Mouse (Mus musculus) thymus, postnatal 0 days (tissue): ENCODE data around the gene Samd14. TPM values are rescaled to one million over a fixed set of nuclear protein-coding genes. Genes with fewer than 3 reads are reported as not detected.
"Not testable (repeated sequence)": the region's sequence is repeated elsewhere in the genome, so short reads cannot be mapped to it uniquely, and the experiment has no call there.

ENCODE experiments used
- DNase-seq: peaks from one replicate; pipeline ENCODE4 v3.0.0-alpha.2; 2015; ENCODE audit warnings: low spot score
- polyA plus RNA-seq: library from polyadenylated mRNA; unstranded; fragments of >200 nt; fragmentation: Nextera tagmentation; extraction: Ambion mirVana; gene quantifications from 2 replicates; pipeline ENCODE4 v1.2.1, GENCODE M21; 2015

Gene Samd14
- polyA plus RNA-seq, 1 experiment from 2014 or later, result 6.7 TPM

DNA sequence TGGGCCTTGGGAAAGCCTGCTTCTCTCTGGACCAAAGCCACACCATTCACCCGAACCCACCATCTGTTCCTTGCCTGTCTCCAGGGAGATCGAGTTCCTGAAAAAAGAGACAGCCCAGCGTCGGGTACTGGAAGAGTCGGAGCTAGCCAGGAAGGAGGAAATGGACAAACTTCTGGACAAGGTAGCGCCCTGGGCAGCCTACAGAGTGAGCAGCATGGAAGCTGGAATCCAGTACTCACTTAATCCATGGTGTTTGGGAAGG, 4.8 kb upstream of the Samd14 start:
- no peak for DNase-seq

DNA sequence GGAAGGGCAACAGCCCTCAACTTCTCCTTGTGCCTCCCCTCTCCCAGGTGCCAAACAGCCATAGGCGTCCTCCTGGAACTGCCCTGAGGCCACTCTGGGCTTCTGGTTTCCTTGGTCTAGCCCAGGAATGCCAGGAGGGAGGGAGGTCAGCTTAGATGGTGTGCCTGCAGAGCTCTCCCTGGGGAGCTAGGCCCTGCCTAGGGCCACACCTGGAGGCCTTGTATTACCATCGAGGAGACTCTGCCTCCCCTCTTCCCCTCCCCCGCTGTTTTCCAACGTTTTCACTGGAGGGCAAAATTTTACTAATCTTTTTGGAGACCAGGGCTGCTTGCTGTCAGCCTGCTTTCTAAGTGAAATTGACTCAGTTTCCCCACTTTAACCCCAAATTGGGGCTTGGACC, 3.6 kb upstream of the Samd14 start:
- DNase-seq, result peak; percentile 3

DNA sequence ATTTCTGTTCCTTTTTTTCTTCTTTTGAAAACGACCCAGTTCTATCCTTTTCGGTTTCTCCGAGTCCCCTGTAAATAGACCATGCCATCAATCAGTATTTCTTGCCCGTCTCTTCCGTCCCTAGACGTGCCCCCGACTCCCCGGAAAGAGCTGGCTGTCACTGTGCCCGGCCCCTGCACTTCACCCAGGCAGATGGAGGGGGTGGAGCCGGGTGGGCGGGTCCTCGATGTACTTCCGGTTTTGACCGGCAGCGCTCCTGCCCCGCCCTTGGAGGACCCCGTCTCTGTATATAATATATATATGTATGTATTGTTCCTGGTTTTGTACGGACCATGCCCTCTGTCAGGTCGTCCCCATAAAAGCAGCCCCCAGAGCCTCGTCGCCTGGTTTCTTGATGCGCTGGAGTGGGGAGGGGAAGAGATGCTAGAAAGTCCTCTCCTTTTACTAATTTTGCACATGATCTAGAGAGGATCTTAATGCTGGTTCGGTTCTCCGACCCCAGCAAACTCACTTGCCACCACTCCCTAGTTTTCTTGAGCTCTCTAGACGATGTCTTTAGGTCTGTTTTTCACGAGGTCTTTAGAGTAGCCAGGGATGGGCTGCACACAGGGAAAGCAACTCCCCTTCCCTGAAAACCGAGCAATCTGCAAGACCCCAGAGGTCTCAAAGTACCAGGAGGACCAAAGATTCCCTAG, 3.0 kb upstream of the Samd14 start:
- peak; percentile 74 for DNase-seq

DNA sequence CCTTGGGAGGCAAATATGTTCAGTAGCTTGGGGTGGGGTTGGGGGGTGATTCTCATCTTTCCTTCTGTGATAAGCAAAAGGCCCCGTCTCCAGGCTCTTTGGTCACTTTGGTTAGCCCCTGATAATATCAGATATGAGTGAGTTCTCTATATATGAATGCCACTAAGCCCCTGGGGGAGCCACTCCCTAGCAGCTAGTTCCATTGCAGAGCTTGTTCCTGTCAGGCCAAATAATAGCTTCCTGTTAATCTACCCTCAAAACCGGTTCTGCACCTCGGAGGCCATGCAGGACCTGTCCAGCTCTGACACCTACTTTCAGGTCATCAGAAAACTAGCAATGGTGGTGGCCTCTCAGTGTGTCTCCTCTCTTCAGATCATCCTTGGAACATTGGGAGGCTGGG, 2.3 kb upstream of the Samd14 start:
- no peak for DNase-seq

DNA sequence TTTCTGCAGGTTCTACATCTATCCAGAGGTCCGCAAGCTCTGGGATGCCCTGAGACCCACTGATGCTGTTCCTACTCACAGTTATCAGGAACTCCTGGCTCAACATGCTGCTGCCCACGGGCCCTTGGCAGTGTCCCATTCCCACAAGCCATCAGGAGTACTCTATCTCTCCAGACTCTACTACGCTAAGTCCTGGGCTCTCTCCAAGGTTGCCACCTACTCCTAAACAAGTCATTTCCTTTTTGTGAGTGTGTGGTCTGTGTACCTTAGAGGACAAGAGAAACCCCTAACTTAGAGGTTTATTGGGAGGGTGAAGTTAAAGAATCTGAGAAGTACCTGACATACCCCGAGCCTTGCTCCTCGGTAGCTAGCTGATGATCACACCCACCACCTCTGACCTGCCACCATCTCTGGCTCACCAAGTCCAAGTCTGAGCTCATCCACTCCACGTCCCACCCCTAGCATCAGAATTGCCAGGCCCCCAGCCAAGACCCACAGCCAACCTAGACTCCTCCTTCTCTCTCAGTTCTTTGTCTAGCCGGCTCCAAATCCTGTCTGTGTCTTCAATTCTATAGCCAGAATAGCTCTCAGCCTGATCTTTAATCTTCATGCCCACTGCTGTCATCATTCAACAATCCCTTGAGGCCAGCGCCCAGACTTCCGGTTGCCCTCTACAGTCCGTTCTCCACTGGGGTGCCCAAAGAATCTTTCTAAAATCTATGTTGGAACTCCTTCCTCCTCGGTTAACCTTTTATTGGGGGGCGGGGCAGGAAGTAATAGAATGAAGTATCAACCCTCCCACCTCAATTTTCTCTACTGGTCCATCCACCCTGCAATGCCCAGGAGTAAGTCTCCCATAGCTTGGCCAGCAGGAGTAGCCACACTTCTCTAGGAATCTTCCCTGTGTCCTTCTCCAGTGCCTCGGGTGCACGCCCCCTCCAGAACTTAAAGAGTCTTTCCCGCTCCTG, 734 bp upstream of the Samd14 start:
- DNase-seq, result peak; percentile 2

GRCm38 (mm10) chr11:95010141-95010739, 561 bp downstream of the Samd14 start:
- no peak for DNase-seq

GRCm38 (mm10) chr11:95010841-95011403, 1.2 kb downstream of the Samd14 start:
- DNase-seq, result not testable (repeated sequence)

DNA sequence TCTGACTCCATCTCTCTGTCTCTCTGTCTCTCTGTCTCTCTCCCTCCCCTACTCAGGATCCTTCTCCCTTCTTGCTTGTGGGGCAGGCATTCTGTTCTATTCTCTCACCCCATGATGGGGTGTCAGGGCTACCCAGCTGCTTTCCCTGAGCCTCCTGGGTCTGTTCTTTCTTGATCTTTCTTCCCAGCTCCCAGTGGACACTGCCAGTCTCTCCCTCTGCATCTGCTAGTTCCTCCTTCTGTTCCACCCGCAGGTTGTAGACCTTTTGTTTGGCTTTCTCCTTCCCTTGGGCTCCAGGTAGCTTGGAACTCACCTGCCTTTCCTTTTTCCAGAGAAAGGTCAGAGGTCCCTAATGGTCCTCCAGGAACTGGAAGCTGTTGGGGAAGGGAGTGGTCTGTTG, 1.7 kb downstream of the Samd14 start:
- no peak for DNase-seq

DNA sequence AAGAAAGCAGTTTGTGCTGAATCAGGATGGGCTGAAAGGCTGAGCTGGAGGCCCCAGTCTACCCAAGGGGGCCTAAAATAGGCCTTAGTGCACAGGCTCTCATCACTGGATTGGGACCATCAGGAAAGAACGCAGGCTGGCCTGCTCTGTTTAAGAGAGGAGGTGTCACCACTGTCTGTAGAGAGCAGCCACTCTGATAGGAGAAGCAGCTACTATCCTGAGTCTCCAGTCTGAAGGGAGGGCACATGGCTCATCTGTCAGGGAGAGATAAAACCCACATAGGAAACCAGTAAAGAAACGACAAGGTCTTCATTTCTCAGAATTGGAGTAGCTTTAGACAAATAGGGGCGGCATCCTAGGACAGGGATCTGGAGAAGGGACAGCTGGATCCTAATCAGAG, 2.4 kb downstream of the Samd14 start:
- no peak for DNase-seq

- no peak for DNase-seq
Observed at GRCm38 (mm10) chr11:95012487-95012886, 2.8 kb downstream of the Samd14 start.

GRCm38 (mm10) chr11:95015484-95015883, 5.8 kb downstream of the Samd14 start:
- no peak for DNase-seq

GRCm38 (mm10) chr11:95022237-95022992, 12.7 kb downstream of the Samd14 start:
- no peak for DNase-seq

- no peak for DNase-seq
Observed at GRCm38 (mm10) chr11:95023481-95023880, 13.8 kb downstream of the Samd14 start.

DNA sequence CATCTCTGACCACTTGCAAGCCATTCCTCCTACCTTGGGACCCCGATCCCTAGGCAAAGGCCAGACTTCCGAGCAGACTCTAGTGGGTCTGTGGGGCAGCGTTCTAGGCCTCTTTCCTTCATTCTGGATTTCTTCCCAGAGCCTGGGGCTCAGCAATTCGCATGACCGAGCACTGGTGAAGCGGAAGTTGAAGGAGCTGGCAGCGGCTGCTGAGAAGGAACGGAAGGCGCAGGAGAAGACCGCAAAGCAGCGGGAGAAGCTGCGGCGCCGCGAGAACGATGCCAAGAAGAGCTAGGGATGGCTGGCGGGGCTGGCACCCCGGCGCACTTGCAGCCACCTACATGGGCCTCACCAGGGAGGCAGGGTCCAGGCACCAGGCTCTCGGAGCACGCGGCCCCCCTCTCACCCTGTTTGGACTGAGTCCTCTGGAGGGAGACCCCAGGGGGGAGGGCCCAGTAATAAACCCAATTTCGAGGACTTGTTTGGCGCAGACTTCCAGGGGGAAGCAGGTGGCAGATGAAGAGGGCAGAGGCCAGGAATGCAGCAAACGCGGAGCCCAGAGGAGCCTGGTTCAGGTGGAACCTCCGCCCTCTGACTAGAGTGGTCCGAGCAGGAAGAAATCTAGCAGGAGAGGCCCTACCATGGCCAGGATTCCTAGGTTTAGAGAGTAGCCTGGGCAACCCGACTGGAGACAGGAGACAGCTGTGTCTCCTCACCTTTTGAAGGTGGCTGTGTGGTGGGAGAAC, 14.9 kb downstream of the Samd14 start:
- DNase-seq, result no peak

- DNase-seq, result no peak
Observed at GRCm38 (mm10) chr11:95025227-95026012, 15.7 kb downstream of the Samd14 start.

DNA sequence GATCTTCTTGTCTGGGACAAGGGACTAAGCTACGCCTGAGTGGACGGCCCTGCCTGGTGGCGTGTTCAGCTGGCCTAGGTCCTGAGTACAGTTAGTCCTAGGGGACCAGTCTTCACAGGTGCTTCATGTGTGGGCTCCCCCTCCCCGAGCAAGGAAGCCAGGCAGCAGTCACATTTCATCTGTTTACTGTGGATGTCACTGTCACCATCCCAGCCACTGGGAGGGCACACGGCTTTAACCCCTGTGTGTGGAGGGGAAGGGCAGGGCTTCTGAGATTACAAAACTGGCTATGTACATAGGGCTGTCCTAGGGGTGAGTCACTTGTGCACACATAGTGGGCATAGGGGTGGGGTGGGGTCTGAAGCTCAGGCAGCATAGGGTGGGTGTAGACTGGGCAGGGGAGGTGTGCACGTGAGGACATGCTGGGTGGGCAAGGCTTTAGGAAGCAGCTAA, 16.4 kb downstream of the Samd14 start:
- no peak for DNase-seq

DNA sequence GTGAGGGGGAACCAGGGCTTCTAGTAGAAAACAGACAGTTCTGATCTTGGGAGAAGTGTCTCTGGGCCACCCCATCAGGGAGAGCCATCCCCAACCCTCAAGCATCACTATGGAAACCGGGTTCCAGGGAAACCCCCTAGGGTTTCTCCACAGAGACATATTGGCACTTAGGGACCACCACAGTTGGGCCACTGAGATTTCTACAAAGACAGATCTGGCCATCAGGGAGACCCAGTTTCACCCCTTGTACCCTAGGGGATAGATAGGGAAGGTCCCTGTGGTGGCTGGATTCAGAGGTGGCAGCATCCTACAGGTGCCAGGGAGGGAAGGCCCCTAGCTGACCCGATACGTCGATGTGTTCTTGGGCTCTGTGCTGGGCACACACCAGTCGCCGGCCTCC, 17.2 kb downstream of the Samd14 start:
- DNase-seq, result no peak

DNA sequence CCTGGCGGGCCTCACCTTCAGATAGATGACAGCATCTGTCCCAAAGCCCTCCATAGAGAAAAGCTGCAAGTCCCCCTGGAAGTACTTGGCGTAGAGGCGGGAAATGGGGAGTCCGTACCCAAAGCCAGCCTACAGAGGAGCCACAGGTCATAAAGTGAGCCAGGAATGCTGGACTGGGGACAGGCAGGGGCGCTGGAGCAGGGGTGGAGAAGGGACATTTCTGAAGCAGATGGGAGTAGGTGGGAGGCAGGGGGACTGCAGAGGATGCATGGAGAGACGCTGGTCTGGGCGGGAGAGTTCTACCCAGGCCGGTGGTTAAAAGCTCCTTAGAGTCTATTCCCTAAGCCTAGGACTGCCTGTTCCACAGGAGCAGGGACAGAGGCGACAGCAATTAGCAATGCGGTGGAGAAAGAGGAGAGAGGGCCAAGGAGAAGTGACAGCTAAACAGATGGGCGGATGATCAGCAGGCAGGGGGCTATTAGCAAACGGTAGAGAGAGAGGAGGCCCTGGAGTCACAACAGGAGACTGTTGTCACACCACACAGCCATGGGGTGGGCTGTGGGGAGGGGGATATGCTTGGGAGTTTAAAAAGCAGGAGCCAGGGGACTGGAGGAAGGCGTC, 18.3 kb downstream of the Samd14 start:
- no peak for DNase-seq

GRCm38 (mm10) chr11:95032945-95033344, 23.3 kb downstream of the Samd14 start:
- no peak for DNase-seq
